Mouse (Mus musculus): ENCODE data around the gene Ccdc80. TPM values are rescaled to one million over a fixed set of nuclear protein-coding genes. Genes with fewer than 3 reads are reported as not detected.

Ccdc80 gene
- 3.8 and 4.5 TPM in 2 replicates for polyA plus RNA-seq (2012; rRNA removed)

DNA sequence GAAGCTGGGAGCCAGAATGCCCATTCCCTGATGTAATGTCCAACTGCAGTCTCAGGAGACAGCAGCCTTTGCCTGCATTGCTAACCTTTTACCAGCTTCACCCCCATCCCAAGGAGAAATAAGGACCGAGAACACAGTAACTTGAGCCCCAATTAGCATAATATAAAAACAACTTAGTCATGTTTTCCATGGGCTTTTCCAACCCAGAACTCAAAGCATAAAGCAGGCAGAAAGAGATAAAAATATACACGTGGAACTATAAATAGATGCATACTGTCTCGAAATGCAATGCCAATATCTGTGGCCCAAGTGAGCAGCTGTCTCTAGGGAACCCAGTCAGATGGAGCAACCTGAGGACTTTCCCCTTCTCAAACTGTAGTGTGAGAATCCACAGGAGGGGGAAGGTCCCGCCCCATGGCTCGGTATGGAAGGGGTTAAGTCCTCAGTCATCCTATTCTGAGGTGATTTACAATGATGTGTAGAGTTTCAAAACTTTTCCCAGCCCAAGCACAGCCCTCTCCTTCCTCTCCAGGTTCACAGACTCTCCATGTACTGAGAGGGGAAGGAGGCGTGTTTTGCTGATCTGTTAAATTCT lies at the start of gene Ccdc80:
Gene Ccdc80 (plus strand): TSS at position 266 of the 595 bp plus-strand sequence.

DNA sequence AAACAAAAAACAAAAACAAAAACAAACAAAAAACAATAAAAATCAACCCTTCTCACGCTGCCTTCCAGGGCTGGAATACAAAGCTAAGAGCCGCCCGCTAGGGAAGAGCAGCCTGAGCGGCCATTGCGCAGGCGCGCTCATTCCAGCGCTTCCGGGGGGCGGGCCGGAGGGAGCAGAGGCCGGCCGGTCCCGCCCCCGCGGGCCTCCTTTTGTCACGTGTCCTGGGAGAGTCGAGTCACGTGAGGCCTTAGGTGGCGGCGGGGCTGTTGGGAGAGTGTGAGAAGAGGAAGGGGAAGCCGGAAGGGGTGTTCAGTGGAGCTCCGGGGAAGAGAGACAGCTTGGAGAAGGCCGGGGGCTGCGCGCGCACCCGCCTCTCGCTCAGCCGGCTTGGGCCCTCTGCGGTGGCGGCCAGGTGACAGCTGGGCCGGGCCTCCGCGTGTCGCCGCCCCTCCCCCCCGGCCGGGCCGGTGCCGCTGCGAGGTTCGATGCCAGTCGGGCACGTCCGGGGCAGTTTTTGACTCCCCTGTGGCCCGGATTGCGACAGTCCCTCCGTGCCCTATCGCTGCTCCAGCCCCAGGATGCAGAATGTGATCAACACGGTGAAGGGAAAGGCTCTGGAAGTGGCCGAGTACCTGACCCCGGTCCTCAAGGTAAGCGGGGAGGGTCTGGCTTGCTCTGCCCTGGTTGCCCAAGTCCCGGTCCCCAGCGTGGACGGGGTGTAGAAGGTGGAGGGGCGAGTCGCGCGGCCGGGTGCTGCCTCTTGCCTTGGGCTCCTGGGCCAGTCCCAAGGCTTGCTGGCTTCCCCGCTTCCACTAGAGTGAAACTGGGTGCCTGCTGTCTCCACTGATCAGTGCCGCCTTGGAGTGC lies 65.6 kb downstream of the Ccdc80 start, which contains the start of the genes Slc35a5 and Atg3:
Gene Slc35a5 (minus strand): TSS at position 185 of the 867 bp plus-strand sequence.
Gene Atg3 (plus strand): TSS at position 264 of the 867 bp plus-strand sequence.

Other genes with a start within 250 kb of the Ccdc80 start
- 0.01 and 0.02 TPM in 2 replicates for gene Cd200r2, start 226.3 kb upstream of the Ccdc80 start, polyA plus RNA-seq (2012; rRNA removed)
- gene Cd200r3, start 149.7 kb upstream of the Ccdc80 start, polyA plus RNA-seq (2012; rRNA removed) = 0.42 and 0.47 TPM in 2 replicates
- 2.4 and 2.8 TPM in 2 replicates for gene Slc35a5, start 65.3 kb downstream of the Ccdc80 start, polyA plus RNA-seq (2012; rRNA removed)
- 13.6 and 13.8 TPM in 2 replicates for gene Atg3, start 65.4 kb downstream of the Ccdc80 start, polyA plus RNA-seq (2012; rRNA removed)
- gene Btla, start 130.9 kb downstream of the Ccdc80 start, polyA plus RNA-seq (2012; rRNA removed) = 0.33 and 0.40 TPM in 2 replicates